Mouse (Mus musculus) hindbrain, postnatal 0 days (tissue): Measurements from ENCODE around the gene Slc12a7. TPM values are rescaled to one million over a fixed set of nuclear protein-coding genes. Genes with fewer than 3 reads are reported as not detected.
"Not testable (repeated sequence)": the region's sequence is repeated elsewhere in the genome, so short reads cannot be mapped to it uniquely, and the experiment has no call there.

ENCODE experiments used
- ATAC-seq: fragments of 200-750 bp; cut with Nextera tagmentation; 2 replicates; pipeline ENCODE4 v1.8.0; 2017; ENCODE audit warnings: mild to moderate bottlenecking, moderate TSS enrichment, moderate library complexity
- DNase-seq: peaks from one replicate; pipeline ENCODE4 v3.0.0-alpha.2; 2015; ENCODE audit warnings: low spot score
- H3K27ac ChIP-seq: fragments of 300-500 bp; sonication (generic); 2 replicates; pipeline ENCODE4 v1.5.1; 2014; ENCODE audit warnings: mild to moderate bottlenecking
- H3K27me3 ChIP-seq: fragments of 300-500 bp; sonication (generic); 2 replicates; pipeline ENCODE4 v1.6.1; 2014; ENCODE audit warnings: low read length, mixed read lengths; ENCODE audit not compliant: insufficient read depth
- H3K36me3 ChIP-seq: fragments of 300-500 bp; sonication (generic); 2 replicates; pipeline ENCODE4 v1.6.1; 2014; ENCODE audit warnings: low read length, mixed read lengths; ENCODE audit not compliant: insufficient read depth
- H3K4me1 ChIP-seq: fragments of 300-500 bp; sonication (generic); 2 replicates; pipeline ENCODE4 v1.6.1; 2014; ENCODE audit warnings: antibody characterized with exemption, low read length, mixed read lengths; ENCODE audit not compliant: insufficient read depth
- H3K4me2 ChIP-seq: fragments of 300-500 bp; sonication (generic); 2 replicates; pipeline ENCODE4 v1.6.1; 2014; ENCODE audit warnings: low read depth, mild to moderate bottlenecking, low read length, moderate library complexity, mixed read lengths
- H3K4me3 ChIP-seq: fragments of 300-500 bp; sonication (generic); 2 replicates; pipeline ENCODE4 v1.5.1; 2014; ENCODE audit warnings: low read length
- H3K9ac ChIP-seq: fragments of 300-500 bp; sonication (generic); replicated peaks from 2 replicates; pipeline ENCODE4 v1.6.1; 2014; ENCODE audit warnings: mild to moderate bottlenecking, low read length, moderate library complexity, mixed read lengths
- H3K9me3 ChIP-seq: fragments of 300-500 bp; sonication (generic); 2 replicates; pipeline ENCODE4 v1.6.1; 2016; ENCODE audit warnings: low read length, mixed read lengths
- CTCF ChIP-seq: IDR thresholded peaks from 2 replicates; pipeline ENCODE4 v1.5.1; 2016; ENCODE audit warnings: antibody characterized with exemption, control low read depth, low read depth
- WGBS: fragments of 180-500 bp; shearing (Covaris S2); extraction: QIAGEN DNeasy Blood & Tissue Kit; methylation state at CpG from one replicate; pipeline ENCODE4 v1.1.7; 2014; 5-methylcytosine and 5-hydroxymethylcytosine counted together
- polyA plus RNA-seq: library from polyadenylated mRNA; unstranded; fragments of >200 nt; fragmentation: Nextera tagmentation; extraction: Ambion mirVana; gene quantifications from 2 replicates; pipeline ENCODE4 v1.2.1, GENCODE M21; 2015
- total RNA-seq: library from RNA; depleted of rRNA; stranded (reverse); fragments of >200 nt; gene quantifications from 2 replicates; pipeline ENCODE4 v1.2.3, GENCODE M21; 2014

Gene Slc12a7
- total and polyA plus RNA-seq, 2 experiments from 2014 or later, result 4.3 to 11.0 TPM

DNA sequence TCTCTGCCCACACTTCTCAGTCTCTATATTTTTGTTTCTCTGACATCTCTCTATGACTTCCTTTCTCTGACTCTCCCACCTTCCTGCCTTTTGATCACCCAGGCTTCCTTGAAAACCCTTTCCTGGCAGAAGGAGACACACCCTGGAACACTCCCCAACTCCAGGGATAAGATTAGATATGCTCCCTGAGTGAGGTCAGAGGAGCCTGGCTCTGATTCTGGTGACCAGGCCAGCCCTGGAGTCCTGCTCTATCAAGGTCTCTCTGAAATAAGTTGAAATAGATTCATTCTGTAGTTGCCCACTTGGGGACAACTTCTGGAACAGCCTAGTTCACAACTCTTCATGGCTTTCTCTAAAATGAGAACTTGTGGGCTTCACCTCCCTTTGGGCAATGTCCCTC is 4.3 kb upstream of the Slc12a7 start:
- ATAC-seq (no peak), DNase-seq (no peak)
- H3K4me2 ChIP-seq, result no peak overlapping the region
- no peak overlapping the region for H3K27ac ChIP-seq
- TF ChIP-seq CTCF, result no peak
- H3K27me3 ChIP-seq, result no peaks in the 10 kb centered on the region
- no peak overlapping the region for H3K4me3 ChIP-seq
- no peak overlapping the region for H3K9ac ChIP-seq
- peaks cover 9% of the 10 kb centered on the region for H3K4me1 ChIP-seq
- no peaks in the 10 kb centered on the region for H3K36me3 ChIP-seq
- no peaks in the 10 kb centered on the region for H3K9me3 ChIP-seq

- Histone ChIP-seq H3K27me3 (no peaks in the 10 kb centered on the region), H3K9me3 (no peaks in the 10 kb centered on the region), H3K4me1 (peaks cover 9% of the 10 kb centered on the region), H3K9ac (no peak overlapping the region), H3K27ac (no peak overlapping the region), H3K36me3 (no peaks in the 10 kb centered on the region), H3K4me2 (no peak overlapping the region), H3K4me3 (no peak overlapping the region)
- TF ChIP-seq CTCF, result no peak
- no peak for DNase-seq
- no peak for ATAC-seq
- 91% methylated on average over 1 of the region's 1 CpGs for WGBS
Observed at GRCm38 (mm10) chr13:73730913-73731312, 2.0 kb upstream of the Slc12a7 start.

DNA sequence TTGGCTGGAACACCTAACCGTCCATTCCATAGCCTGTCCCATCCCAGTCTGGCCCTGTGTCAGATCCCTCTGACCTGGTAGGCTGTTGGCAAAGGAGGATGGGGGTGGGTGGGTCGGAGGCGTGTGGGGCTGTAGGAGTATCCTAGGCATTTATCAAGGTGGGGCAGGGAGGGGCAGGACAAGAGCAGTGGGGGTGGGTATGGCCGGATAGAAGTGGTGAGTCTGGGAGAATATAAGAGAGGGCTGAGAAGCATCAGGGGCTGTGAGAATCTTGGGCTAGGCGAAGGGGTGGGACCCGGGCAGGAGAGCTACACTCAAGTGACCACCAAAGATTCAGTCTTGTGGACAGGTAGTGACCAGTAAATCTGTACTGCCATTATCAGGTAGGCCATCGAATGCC is 659 bp upstream of the Slc12a7 start:
- 80% methylated on average over 7 of the region's 7 CpGs for WGBS
- Histone ChIP-seq H3K4me3 (peak overlapping the region; percentile 30; the same call in 1 of the 2 replicates), H3K9ac (no peak overlapping the region), H3K9me3 (no peaks in the 10 kb centered on the region), H3K36me3 (no peaks in the 10 kb centered on the region), H3K4me2 (peak overlapping the region; percentile 62), H3K27me3 (no peaks in the 10 kb centered on the region), H3K4me1 (peaks cover 9% of the 10 kb centered on the region), H3K27ac (no peak overlapping the region)
- no peak for DNase-seq
- peak; percentile 8; the same call in 1 of the 2 replicates for ATAC-seq
- TF ChIP-seq CTCF, result no peak

GRCm38 (mm10) chr13:73734379-73734778 is 1.5 kb downstream of the Slc12a7 start:
- DNase-seq, result no peak
- Histone ChIP-seq H3K9me3 (no peaks in the 10 kb centered on the region), H3K4me1 (peaks cover 9% of the 10 kb centered on the region), H3K27me3 (no peaks in the 10 kb centered on the region), H3K36me3 (no peaks in the 10 kb centered on the region), H3K4me2 (no peak overlapping the region), H3K4me3 (no peak overlapping the region), H3K9ac (no peak overlapping the region), H3K27ac (no peak overlapping the region)
- no peak for TF ChIP-seq CTCF
- ATAC-seq, result no peak
- 87% methylated on average over 1 of the region's 1 CpGs for WGBS

DNA sequence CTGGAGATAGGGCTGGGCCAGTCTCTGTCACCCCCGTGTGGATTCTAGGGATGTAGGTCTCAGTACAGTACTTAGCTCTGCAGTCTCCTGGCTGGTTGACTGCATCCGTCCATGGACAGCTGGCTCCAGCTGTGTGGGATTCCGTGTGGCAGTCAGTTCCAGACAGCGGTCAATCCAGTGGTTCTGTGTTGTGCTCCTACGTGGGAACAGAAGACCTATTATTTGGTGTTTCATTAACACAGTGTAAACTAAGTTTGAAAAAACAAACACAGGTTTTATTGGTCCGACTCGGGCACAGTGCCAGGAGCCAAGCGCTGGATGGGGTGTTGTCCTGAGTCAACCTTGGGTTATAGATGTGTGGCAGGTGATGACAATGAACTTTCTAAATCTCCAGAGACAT is 2.4 kb downstream of the Slc12a7 start:
- Histone ChIP-seq H3K4me3 (no peak overlapping the region), H3K27ac (no peak overlapping the region), H3K4me2 (no peak overlapping the region), H3K4me1 (peaks cover 9% of the 10 kb centered on the region), H3K9me3 (no peaks in the 10 kb centered on the region), H3K36me3 (no peaks in the 10 kb centered on the region), H3K27me3 (no peaks in the 10 kb centered on the region), H3K9ac (no peak overlapping the region)
- TF ChIP-seq CTCF, result no peak
- ATAC-seq (no peak), DNase-seq (no peak)
- WGBS, result 82% methylated on average over 8 of the region's 8 CpGs

DNA sequence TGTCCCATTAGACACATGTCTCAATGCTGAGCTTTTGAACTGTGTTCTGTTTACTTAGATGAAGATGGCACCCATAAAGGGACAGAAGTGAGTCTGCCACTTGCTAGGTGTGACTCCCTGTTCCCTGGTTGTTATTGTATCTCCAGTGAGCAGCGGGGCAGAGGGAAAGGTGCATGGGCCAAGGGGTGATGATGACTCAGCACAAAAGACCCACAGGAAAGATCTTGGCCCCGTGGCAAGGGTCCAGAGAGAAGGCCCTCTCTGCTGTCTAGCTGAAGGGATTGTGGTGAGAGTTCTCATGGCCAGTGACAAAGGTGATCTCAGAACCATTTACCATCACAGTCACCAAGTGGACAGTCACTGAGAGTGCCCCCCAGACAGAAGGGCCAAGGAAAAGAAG is 3.0 kb downstream of the Slc12a7 start:
- no peak overlapping the region for H3K4me2 ChIP-seq
- DNase-seq, result no peak
- no peaks in the 10 kb centered on the region for H3K36me3 ChIP-seq
- H3K27me3 ChIP-seq, result no peaks in the 10 kb centered on the region
- H3K9me3 ChIP-seq, result no peaks in the 10 kb centered on the region
- peaks cover 9% of the 10 kb centered on the region for H3K4me1 ChIP-seq
- H3K4me3 ChIP-seq, result no peak overlapping the region
- H3K9ac ChIP-seq, result no peak overlapping the region
- WGBS, result 86% methylated on average over 2 of the region's 2 CpGs
- no peak for ATAC-seq
- no peak for TF ChIP-seq CTCF
- H3K27ac ChIP-seq, result no peak overlapping the region

GRCm38 (mm10) chr13:73736943-73737342 is 4.0 kb downstream of the Slc12a7 start:
- TF ChIP-seq CTCF, result no peak
- no peak for ATAC-seq
- no peak overlapping the region for H3K4me3 ChIP-seq
- no peaks in the 10 kb centered on the region for H3K27me3 ChIP-seq
- H3K9ac ChIP-seq, result no peak overlapping the region
- H3K4me2 ChIP-seq, result no peak overlapping the region
- no peak overlapping the region for H3K27ac ChIP-seq
- H3K9me3 ChIP-seq, result no peaks in the 10 kb centered on the region
- H3K4me1 ChIP-seq, result peaks cover 9% of the 10 kb centered on the region
- no peak for DNase-seq
- 95% methylated on average over 3 of the region's 3 CpGs for WGBS
- no peaks in the 10 kb centered on the region for H3K36me3 ChIP-seq

- H3K27ac ChIP-seq, H3K9me3 ChIP-seq, ATAC-seq, DNase-seq, H3K9ac ChIP-seq, H3K4me1 ChIP-seq, H3K4me2 ChIP-seq, H3K4me3 ChIP-seq, H3K36me3 ChIP-seq, H3K27me3 ChIP-seq: not testable (repeated sequence)
- 53% methylated on average over 2 of the region's 2 CpGs for WGBS
Observed at GRCm38 (mm10) chr13:73740399-73740944, 7.6 kb downstream of the Slc12a7 start.
